Mouse (Mus musculus) neutrophil, adult 65 days (primary cell): ENCODE results near the gene Insl3. TPM values are rescaled to one million over a fixed set of nuclear protein-coding genes. Genes with fewer than 3 reads are reported as not detected.

Source experiments
- total RNA-seq: library from RNA; stranded (reverse); gene quantifications from 2 replicates; pipeline ENCODE4 v1.2.4, GENCODE M21; 2023

Gene Insl3
- total RNA-seq: 4.4 and 7.4 TPM in 2 replicates

DNA sequence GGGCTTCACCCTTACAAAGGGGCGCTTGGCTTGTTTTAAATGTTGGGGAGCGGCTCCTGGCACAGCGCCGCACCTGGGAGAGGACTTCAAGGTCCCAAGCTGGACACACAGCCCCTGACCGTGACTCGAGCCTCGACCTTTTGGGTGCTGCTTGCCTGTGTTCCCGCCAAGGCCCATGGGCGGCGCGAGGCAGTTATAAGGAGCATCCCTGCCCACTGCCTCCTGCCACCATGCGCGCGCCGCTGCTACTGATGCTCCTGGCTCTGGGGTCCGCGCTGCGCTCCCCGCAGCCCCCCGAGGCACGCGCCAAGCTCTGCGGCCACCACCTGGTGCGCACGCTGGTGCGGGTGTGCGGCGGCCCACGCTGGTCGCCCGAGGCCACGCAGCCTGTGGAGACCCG, at the start of gene Insl3:
Insl3 (plus strand) TSS at position 187 of the 400 bp plus-strand sequence.

DNA sequence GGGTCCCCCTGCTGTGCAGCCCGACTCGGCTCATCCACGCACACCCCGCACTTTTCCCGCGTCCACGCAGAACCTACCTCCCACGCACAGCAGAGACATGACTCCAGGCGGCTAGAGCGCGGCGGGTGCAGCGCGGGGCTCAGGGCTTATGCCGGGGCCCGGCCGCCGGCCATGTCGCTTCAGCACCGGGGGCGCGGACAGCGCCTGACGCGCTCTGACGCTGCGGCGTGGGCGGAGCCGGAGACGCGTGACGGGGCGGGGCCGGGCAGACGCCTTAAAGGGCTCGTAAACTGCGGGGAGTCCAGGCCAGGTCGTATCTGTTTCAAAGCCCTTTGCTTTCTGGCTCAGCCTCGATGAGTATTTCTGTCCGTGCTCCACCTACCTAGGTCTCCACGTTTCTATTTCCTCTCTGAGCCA, 17.5 kb upstream of the Insl3 start, which contains the start of gene Unc13a:
Unc13a (minus strand) TSS at position 209 of the 417 bp plus-strand sequence.

DNA sequence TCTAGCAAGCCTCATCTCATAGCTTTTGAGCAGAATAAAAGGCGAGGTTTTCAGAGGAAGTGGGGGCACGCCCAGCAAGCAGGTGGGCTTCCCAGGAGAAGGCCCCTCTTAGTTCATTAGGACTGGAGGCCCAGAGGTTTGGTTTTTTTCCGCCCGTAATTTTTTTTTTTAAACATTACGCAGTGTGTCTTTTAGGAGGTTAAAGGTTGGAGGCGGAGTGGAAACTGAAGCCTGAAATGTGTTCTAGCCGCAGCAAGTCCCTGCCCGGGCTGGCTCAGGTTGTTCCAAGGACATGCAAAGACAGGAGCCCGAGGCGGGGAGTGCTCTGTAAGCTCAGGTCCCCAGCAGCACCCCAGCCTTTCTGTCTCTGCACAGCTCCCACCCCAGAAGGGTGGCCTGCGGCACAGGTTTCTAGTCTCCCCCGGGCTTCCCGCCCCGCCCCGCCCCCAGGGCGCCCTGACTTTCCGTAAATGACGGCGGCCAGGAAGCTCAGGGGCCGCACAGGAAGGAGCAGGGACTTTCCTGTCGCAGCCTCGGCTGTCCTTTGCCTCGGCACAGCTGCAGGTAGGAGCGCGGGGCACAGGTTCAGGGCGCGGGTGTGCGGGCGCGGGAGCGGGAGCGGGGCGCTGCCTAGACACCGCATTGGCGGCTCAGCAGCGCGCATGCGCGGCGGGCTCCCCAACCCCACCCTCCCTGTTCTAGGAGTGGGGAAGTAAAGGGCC, 12.8 kb upstream of the Insl3 start, which contains the start of gene Jak3:
Jak3 (plus strand) TSS at position 277 of the 722 bp plus-strand sequence.

DNA sequence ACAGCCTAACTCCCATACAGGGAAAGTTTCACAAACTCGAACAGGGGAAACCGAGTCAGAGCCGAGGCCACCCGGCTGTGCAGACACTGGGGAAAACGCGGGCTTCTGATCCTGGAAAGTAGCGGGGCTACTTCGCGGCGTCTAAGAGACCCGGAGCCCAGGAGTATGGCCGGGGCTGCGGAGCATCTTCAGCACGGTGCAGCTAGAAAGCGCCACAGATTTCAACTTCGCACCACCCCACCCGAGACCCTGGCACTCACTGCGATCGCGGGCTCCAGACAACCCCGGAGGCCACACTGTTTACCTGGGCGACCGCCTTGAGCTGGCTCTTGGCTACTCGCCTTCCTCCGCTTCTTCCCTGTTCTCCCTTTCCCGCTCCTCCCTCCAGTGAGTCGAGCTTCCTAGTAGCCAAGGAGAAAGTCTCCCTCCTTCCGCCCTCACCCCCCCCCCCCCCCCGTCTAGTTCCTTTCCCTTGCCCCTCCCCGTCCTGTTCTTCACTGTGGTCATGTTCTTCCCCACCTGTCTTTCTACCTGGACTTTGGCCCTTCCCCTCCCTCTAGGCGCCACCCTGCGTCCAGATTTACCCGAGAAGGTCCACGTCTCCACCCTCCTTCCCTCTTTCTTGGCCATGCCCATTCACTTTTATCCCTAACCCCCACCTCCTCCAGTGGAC, 12.5 kb downstream of the Insl3 start, which contains the start of gene B3gnt3:
B3gnt3 (minus strand) TSS at position 376 of the 673 bp plus-strand sequence.

DNA sequence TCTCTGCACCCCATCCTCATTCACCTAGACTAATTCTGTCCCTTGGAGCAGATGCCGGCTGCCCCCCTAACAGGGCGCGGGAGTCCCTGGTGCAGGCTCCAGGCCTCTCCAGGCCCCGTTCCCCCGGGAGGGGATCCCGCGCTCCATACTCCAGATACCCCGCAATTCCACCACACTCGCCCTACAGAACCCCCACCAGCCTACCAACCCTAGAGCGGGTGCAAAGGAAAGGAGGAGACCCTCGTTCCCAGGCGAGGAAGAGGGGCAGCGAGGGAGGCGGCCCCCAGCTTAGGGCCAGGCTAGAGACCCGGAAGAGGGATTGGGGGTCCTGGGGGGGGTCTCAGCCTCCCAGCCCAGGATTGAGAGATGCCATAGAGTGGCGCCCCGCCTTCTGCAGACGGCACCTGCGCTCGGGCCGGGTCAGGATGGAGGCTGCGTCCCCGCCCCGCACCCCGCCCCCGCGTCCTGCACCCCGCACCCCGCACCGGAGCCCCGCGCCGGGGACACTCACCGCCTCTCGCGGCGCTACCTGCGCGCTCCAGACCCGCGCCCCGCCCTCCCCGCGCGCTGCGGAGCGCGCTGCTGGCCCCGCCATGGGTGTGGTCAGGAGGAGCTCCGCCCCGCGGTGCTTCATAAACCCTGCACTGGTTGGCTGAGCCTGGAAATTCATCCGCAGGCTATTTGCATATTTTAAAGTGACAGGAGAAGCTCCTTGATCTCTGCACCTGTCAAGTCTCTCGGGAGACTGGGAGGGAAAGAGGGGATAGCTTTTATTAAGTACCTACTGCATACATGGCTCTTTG, 36.3 kb downstream of the Insl3 start, which contains the start of gene Fcho1:
Fcho1 (minus strand) TSS at position 595 of the 803 bp plus-strand sequence.

Other genes starting within 250 kb of the Insl3 start
- gene Abhd8, start 225.6 kb upstream of the Insl3 start, total RNA-seq: 3.6 and 5.1 TPM in 2 replicates
- gene Mrpl34, start 224.3 kb upstream of the Insl3 start, total RNA-seq: 17.4 and 18.6 TPM in 2 replicates
- gene Dda1, start 220.0 kb upstream of the Insl3 start, total RNA-seq: 70.0 and 77.1 TPM in 2 replicates
- gene Ano8, start 203.3 kb upstream of the Insl3 start, total RNA-seq: 3.0 and 3.9 TPM in 2 replicates
- gene Gtpbp3, start 201.1 kb upstream of the Insl3 start, total RNA-seq: 7.4 and 8.6 TPM in 2 replicates
- gene Plvap, start 177.5 kb upstream of the Insl3 start, total RNA-seq: 0.47 TPM in 1 of 2 replicates, not detected in the other
- not detected in 2 replicates for gene Ccdc194, start 163.5 kb upstream of the Insl3 start, total RNA-seq
- 10.9 and 16.2 TPM in 2 replicates for gene Bst2, start 151.8 kb upstream of the Insl3 start, total RNA-seq
- 27.6 and 31.6 TPM in 2 replicates for gene Mvb12a, start 146.3 kb upstream of the Insl3 start, total RNA-seq
- gene Tmem221, start 130.3 kb upstream of the Insl3 start, total RNA-seq: 0.32 TPM in 1 of 2 replicates, not detected in the other
- not detected in 2 replicates for gene Nxnl1, start 122.6 kb upstream of the Insl3 start, total RNA-seq
- gene Slc27a1, start 120.3 kb upstream of the Insl3 start, total RNA-seq: 0.92 and 1.0 TPM in 2 replicates
- 74.4 and 81.6 TPM in 2 replicates for gene Pgls, start 97.0 kb upstream of the Insl3 start, total RNA-seq
- gene Fam129c, start 91.6 kb upstream of the Insl3 start, total RNA-seq: 5.7 and 14.9 TPM in 2 replicates
- 41.4 and 44.9 TPM in 2 replicates for gene Colgalt1, start 78.2 kb upstream of the Insl3 start, total RNA-seq
- 0.05 TPM in 1 of 2 replicates, not detected in the other for gene Unc13a, start 17.5 kb upstream of the Insl3 start, total RNA-seq
- gene Jak3, start 12.9 kb upstream of the Insl3 start, total RNA-seq: 13.1 and 17.7 TPM in 2 replicates
- gene B3gnt3, start 12.6 kb downstream of the Insl3 start, total RNA-seq: 0.16 TPM in 1 of 2 replicates, not detected in the other
- 35.1 and 36.3 TPM in 2 replicates for gene Fcho1, start 36.5 kb downstream of the Insl3 start, total RNA-seq
- gene Zfp709, start 192.8 kb downstream of the Insl3 start, total RNA-seq: 3.0 and 3.1 TPM in 2 replicates
- gene Zfp882, start 219.4 kb downstream of the Insl3 start, total RNA-seq: 0.93 and 1.8 TPM in 2 replicates
- 5.9 and 8.3 TPM in 2 replicates for gene Zfp617, start 219.4 kb downstream of the Insl3 start, total RNA-seq